Mouse (Mus musculus) kidney, postnatal 4 days (tissue): Measurements from ENCODE around the gene Pde4d.

Experiments
- DNase-seq, 2 experiments: peaks; one replicate each; pipeline ENCODE4 v3.0.0; 2021; ENCODE audit warnings: mixed read lengths in 2 of 2

Gene Pde4d

GRCm38 (mm10) chr13:109639286-109639685 lies 1189.5 kb downstream of the Pde4d start:
- DNase-seq, result no peak

DNA sequence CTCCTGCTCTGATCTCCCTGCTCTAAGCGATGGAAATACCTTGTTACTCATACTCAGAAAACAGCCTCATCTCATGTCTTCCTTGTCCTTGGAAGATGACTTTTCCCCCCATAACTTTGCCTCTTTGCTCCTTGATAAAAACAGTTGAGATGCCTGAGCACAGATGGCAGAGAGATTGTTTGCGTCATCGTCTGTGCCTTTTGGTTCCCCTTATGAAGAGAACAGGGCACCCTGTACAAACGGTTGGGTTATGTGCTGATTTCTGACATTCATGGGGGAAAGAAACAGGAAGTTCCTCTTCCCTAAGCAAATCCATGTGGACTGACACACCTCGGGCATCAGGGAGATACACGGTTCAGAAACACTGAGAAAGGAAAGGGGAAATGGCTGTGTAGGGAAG lies 1191.8 kb downstream of the Pde4d start:
- DNase-seq, result no peak

- DNase-seq, result no peak
Observed at GRCm38 (mm10) chr13:109643419-109643818, 1193.7 kb downstream of the Pde4d start.

DNA sequence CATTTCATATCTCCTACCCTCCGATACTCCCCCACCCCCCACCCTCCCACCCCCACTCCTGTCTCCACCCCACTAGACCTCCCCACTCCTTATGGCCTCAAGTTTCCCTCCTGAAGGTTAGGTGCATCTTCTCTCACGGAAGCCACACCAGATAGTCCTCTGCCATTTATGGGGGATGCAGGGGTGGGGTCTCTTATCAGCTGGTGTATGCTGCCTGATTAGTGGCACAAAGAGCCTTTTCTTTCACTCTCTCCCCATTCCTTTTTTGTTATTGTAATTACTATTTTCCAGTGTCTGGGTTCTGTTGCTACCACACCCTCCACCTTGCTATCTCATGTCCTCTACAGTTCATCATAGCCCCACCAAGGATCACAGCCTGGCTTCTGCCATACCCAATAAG lies 1194.3 kb downstream of the Pde4d start:
- DNase-seq, result no peak

- DNase-seq, result no peak
Observed at GRCm38 (mm10) chr13:109645284-109645909, 1195.6 kb downstream of the Pde4d start.

DNA sequence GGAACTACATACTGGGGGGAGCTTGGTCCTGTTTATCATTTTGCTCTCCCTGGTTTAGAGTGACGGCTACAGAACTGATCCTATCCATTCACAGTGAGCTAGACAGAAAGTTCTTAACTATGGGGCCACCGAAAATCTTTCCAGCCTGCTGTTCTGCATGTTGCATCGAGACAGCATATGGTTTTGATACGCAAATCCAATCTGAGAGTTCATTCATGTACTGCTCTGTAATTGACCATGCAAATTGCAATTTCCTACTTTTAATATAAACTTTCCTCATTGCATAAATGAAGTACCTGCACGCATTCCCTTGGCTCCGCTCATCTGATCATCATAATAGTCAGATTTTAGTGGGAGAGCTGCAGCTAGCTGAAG lies 1196.1 kb downstream of the Pde4d start:
- DNase-seq, result no peak

DNA sequence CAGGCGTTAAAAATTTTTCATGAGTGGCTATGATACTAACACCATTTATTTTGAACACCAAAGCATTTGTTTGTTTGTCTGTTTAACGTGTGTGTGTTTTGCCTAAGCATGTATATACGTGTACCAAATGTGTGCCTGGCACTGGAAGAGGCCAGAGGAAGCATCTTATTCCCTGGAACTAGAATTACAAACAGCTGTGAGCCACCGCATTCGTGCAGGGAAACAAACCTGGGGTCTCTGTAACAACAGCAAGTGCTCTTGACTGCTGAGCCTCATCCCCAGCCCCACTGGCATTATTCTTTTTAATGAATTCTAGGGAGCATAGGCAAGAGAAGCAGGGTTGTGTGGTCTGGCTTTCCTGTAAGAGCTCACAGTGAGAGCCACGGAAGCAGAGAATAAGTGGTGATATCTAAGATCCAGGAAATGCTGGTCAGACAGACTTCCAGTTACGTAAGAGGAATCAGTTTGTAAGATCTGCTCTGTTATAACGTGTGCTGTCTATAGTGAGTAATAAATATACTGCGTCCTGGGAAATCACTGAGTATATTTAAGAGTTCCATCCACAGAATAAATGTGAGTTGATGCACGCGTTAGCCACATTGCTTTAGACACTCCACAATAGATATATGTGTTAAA lies 1197.0 kb downstream of the Pde4d start:
- no peak for DNase-seq

DNA sequence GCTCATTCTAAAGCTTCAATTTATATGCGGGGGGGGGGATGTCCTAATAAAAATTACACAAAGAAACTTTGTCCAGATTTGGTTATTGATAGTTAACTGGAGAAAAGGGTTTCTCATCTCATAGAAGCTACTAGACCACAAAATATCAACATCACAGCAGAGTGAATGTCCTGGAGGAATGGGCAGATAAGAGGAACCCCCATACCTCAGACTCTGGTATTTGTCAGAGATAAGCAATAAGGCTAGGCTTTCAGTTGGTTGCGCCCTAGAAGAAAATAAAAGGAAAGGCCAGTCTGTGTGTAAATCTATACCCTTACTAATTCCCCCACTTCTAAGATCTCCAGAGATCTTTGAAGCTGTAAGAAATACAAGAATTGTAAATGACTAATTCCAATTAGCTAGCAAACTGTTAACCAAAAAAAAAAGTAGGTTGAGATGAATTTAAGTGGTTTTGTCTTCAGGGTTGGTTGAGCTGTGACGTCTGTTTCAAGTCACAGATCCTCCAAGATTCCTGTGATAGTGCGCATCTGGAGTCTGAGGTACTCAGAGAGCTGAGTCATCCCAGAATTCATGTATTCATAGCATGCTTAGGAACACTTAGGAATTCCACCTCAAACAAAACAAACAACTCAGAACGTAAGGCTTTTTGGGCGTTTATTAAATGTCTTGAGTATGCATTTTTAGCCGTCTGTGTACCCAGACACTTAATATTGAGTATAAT lies 1197.9 kb downstream of the Pde4d start:
- no peak for DNase-seq

DNA sequence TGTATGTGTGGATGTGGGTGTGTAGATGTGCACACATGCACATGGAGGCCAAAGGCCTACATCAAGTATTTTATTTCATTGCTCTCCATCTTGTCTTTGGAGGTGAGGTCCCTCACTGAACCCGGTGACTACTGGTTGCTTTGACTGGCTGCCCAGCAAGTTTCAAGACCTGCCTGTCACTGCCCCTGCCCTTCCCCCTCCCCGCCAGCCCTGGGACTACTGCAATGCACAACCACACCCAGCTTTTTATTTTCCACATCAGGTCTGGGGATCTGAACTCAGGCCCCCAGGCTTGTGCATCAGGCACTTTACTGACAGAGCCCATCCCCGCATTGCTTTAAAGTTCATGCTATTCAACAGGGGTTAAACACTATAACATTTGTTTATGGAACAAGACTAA lies 1198.6 kb downstream of the Pde4d start:
- DNase-seq, result no peak

GRCm38 (mm10) chr13:109651790-109652605 lies 1202.2 kb downstream of the Pde4d start:
- DNase-seq, result no peak

- DNase-seq, result no peak
Observed at GRCm38 (mm10) chr13:109652631-109653030, 1202.9 kb downstream of the Pde4d start.

- DNase-seq, result no peak
Observed at GRCm38 (mm10) chr13:109655390-109655789, 1205.6 kb downstream of the Pde4d start.

GRCm38 (mm10) chr13:109659103-109659502 lies 1209.4 kb downstream of the Pde4d start:
- DNase-seq, result no peak

GRCm38 (mm10) chr13:109661345-109661744 lies 1211.6 kb downstream of the Pde4d start:
- DNase-seq, result no peak

DNA sequence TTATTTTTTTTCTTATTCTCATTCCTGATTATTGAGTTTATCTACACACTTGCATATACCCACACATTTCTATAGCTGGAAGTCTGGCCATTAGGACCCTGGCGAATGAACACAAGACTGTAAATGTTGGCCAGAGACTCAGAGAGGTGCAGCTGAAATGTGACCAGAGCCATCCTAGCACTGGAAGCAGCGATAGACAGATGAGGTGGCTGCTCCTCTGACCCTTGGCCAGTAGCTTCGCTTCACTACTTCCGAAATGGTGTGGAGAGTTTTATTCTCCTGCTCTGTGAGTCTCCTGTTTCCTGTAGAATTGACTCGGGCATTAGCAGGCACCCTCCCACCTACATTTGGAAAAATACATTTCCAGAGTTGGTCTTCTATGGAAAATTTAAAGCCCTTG lies 1212.4 kb downstream of the Pde4d start:
- peak; percentile 28 to 53 for DNase-seq

DNA sequence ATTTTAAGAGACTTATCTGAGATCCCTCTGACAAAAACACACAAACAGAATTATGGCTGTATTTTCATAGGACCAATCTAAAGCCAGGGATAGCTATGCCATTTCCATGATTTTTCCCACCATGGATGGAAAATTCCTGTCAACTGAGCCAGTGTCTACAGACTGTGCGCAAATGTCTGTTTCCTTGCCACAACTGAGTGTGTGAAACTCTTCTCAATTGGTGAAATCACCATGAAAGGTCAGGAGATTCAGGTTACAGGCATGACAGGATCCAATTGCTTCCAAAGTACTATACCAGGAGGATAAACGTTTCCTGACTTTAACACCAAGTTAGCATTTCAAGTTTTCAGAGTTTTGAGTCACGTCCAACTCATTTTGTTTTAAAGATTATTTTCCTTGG lies 1213.0 kb downstream of the Pde4d start:
- no peak for DNase-seq

DNA sequence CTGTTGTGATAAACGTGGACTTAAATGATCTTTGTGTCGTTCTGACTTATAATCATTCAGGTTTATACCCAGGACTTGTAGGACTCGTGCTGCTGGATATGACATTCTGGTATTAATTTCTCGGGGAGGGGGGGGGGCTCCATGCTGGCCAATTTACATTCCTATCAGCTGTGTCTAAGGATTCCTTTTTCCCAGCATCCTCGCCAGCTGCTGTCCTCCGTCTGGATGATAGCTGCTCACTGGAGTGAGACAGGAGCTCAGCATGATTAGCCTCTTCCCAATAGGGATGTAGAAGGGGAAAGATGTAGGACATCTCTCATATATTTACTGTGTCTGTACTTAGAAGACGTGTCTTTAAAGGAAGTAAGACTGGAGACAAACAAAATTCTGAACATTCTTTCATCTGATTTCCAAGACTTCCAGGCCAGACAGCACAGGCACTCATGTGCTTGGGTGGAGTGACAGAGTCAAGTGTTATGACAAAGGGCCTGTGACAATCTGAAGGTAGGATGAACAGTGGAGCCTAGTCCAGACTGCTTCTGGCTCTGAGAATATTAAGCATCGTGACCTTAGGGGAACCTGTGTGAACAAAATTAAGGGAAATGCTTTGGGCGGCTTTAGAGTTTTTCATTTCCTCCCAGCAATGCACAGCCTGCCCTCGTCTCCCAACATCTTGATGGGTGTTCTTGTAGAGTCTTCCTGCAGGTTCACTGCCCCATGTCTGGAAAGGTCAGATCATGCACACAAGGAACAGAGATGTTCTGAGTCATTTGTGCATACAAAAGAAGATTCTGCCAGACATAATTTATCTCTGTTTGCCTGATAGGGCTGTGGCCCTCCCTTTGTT lies 1215.4 kb downstream of the Pde4d start:
- no peak for DNase-seq

GRCm38 (mm10) chr13:109665803-109666403 lies 1216.2 kb downstream of the Pde4d start:
- DNase-seq, result no peak

- no peak for DNase-seq
Observed at GRCm38 (mm10) chr13:109669965-109670364, 1220.2 kb downstream of the Pde4d start.

DNA sequence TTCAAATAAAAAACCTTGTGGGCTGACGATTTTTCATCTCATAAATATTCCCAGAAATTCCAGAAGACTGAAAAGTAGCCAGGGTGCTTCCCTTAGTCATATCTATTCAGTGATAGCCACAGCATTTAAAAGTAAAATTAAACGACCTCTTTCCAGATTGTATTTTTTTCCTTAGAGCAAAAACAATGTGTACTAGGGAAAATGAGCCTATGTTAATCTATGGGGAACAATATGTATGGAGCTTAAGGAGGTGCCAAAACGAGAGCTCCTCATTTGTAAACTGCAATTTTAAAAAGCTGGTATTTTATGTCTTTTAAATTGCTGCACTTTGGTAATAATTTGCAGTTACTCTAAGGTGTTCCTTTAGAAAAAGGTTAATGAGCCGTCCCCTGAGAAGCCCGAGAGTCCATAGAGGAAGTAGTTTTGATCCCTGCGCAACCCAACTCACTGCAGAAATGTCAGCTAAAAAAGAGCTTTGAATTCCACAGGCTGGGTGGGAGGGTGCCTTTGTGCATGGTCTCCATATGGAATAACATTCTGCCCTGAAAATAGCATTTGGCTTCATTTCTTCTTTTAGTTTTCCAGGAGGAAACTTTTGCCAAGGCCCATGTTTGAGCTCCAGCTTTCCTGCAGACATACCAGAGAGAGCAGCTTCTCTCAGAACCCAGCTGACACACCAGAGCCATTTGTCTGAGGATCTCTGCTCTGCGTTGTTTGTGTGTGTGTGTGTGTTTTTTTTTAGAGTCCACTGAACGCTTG lies 1222.0 kb downstream of the Pde4d start:
- peak in 1 of 2 experiments; percentile 49 for DNase-seq

GRCm38 (mm10) chr13:109677047-109677446 lies 1227.3 kb downstream of the Pde4d start:
- DNase-seq, result no peak
